Mouse (Mus musculus) induced T-regulatory cell, adult 2 months (primary cell): ENCODE results near the gene Ckmt1.

ENCODE experiments used
- DNase-seq: peaks from one replicate; pipeline ENCODE4 v3.0.0-alpha.2; 2012; ENCODE audit warnings: low read depth

Ckmt1 gene

GRCm38 (mm10) chr2:121412843-121413386 is 55.4 kb downstream of the Ckmt1 start:
- no peak for DNase-seq
